Mouse (Mus musculus): ENCODE results near the gene Npy2r. TPM values are rescaled to one million over a fixed set of nuclear protein-coding genes. Genes with fewer than 3 reads are reported as not detected.

Gene Npy2r
- polyA plus RNA-seq (2012; ENCODE audit: insufficient read depth, low replicate concordance): not detected in 2 replicates

- peaks cover 11% of the 10 kb centered on the region for H3K4me1 ChIP-seq
- peak within 1 kb of the TSS; percentile 88 for H3K4me3 ChIP-seq (replicated peaks)
- no peaks in the 10 kb centered on the region for H3K36me3 ChIP-seq (replicated peaks; ENCODE audit: low read length)
- H3K27me3 ChIP-seq (replicated peaks): peaks cover 38% of the 10 kb centered on the region
- H3K9me3 ChIP-seq: no peaks in the 10 kb centered on the region; the same call in 1 of the 2 replicates
- TF ChIP-seq FLI1 (IDR thresholded peaks at IDR 0.05; ENCODE audit: low read length) (no peak), GATA1 (IDR thresholded peaks at IDR 0.05; ENCODE audit: borderline replicate concordance, low read length) (no peak)
These were observed at the start of gene Npy2r for GRCm38 (mm10) chr3:82547908-82548721. Gene Npy2r, minus strand, starts transcription at chr3:82548084.

DNA sequence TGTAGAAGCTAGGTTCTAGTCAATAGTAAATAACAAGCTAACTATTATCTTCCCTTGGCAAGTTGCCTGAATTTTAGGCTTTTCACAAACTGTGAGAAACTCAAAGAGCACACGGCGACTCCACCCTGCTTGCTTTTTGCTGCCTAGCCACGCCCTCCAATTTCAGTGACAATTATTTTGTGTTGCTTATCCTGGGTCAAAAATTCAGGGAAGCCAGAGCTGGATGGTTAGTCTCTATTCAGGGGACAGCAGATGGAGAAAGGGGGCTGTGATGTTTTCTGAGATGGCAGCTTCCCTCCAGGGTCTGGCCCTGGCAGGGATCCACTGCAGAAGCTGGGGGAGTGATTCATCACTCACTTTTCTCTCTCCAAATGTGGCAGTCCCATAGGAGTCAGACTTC lies 9.9 kb upstream of the Npy2r start:
- H3K27me3 ChIP-seq (replicated peaks): no peaks in the 10 kb centered on the region
- no peaks in the 10 kb centered on the region; the same call in 1 of the 2 replicates for H3K4me1 ChIP-seq
- no peaks in the 10 kb centered on the region for H3K9me3 ChIP-seq
- no peaks in the 10 kb centered on the region for H3K36me3 ChIP-seq (replicated peaks; ENCODE audit: low read length)
- no peak for TF ChIP-seq FLI1 (IDR thresholded peaks at IDR 0.05; ENCODE audit: low read length)
- TF ChIP-seq GATA1 (IDR thresholded peaks at IDR 0.05; ENCODE audit: borderline replicate concordance, low read length): no peak
- no peak overlapping the region for H3K4me3 ChIP-seq (replicated peaks)

- Histone ChIP-seq H3K36me3 (replicated peaks; ENCODE audit: low read length) (no peaks in the 10 kb centered on the region), H3K27me3 (replicated peaks) (no peaks in the 10 kb centered on the region), H3K4me1 (no peaks in the 10 kb centered on the region), H3K4me3 (replicated peaks) (no peak overlapping the region), H3K9me3 (no peaks in the 10 kb centered on the region)
- TF ChIP-seq GATA1 (IDR thresholded peaks at IDR 0.05; ENCODE audit: borderline replicate concordance, low read length): no peak
- TF ChIP-seq FLI1 (IDR thresholded peaks at IDR 0.05; ENCODE audit: low read length): no peak
These were observed 8.5 kb upstream of the Npy2r start for GRCm38 (mm10) chr3:82556311-82556828.

DNA sequence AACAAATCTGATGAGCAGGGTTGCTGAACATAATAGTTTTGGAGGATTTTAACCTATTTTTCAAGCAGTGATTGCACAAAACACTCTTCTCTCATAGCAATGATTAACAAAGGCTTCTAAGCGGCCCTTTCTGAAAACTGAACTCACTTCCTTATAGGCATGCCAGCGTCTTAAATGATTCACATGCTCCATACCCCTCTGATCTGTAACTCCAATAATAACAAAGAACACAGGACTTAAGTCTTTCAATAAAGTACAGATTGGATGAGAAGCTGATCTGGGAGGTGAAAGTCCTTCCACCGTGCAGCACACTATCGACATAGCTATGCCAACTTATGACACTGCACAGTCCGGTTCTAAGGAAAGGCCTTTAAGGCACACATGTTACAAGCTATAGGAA lies 2.0 kb upstream of the Npy2r start:
- Histone ChIP-seq H3K9me3 (no peaks in the 10 kb centered on the region; the same call in 1 of the 2 replicates), H3K27me3 (replicated peaks) (peaks cover 38% of the 10 kb centered on the region), H3K36me3 (replicated peaks; ENCODE audit: low read length) (no peaks in the 10 kb centered on the region), H3K4me1 (peaks cover 11% of the 10 kb centered on the region), H3K4me3 (replicated peaks) (no peak overlapping the region)
- TF ChIP-seq GATA1 (IDR thresholded peaks at IDR 0.05; ENCODE audit: borderline replicate concordance, low read length) (no peak), FLI1 (IDR thresholded peaks at IDR 0.05; ENCODE audit: low read length) (no peak)

DNA sequence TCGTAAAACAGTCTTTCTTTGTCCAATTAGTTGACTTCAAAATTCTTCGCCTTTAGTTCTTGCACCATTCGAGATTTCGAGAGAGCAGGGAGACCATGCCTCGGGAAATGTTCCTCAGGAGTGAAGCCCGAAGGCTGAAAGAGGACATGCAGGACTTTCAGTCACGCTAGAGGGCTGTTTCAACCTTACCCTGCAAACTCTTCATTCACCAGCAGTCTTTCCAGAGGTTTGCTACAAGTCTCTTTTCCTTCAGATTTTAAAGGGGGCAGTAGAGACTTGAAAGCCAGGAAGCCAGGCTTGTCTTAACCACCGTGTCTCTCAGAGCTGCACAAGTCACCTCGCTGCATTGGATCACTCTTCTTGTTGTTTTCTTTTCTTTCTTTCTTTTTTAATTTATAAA lies 869 bp upstream of the Npy2r start:
- peak overlapping the region; percentile 88 for H3K4me3 ChIP-seq (replicated peaks)
- TF ChIP-seq GATA1 (IDR thresholded peaks at IDR 0.05; ENCODE audit: borderline replicate concordance, low read length) (no peak), FLI1 (IDR thresholded peaks at IDR 0.05; ENCODE audit: low read length) (no peak)
- H3K9me3 ChIP-seq: no peaks in the 10 kb centered on the region; the same call in 1 of the 2 replicates

GRCm38 (mm10) chr3:82541449-82541848 lies 6.4 kb downstream of the Npy2r start:
- no peaks in the 10 kb centered on the region for H3K9me3 ChIP-seq

More for the DNA sequence above, 869 bp upstream of the Npy2r start:
- H3K27me3 ChIP-seq (replicated peaks): peaks cover 38% of the 10 kb centered on the region
- H3K4me1 ChIP-seq: peaks cover 11% of the 10 kb centered on the region
- no peaks in the 10 kb centered on the region for H3K36me3 ChIP-seq (replicated peaks; ENCODE audit: low read length)

GRCm38 (mm10) chr3:82539951-82540350 lies 7.9 kb downstream of the Npy2r start:
- no peaks in the 10 kb centered on the region for H3K36me3 ChIP-seq (replicated peaks; ENCODE audit: low read length)
- no peak overlapping the region for H3K4me3 ChIP-seq (replicated peaks)
- H3K9me3 ChIP-seq: no peaks in the 10 kb centered on the region
- TF ChIP-seq GATA1 (IDR thresholded peaks at IDR 0.05; ENCODE audit: borderline replicate concordance, low read length): no peak
- TF ChIP-seq FLI1 (IDR thresholded peaks at IDR 0.05; ENCODE audit: low read length): no peak
- no peaks in the 10 kb centered on the region for H3K4me1 ChIP-seq
- no peaks in the 10 kb centered on the region for H3K27me3 ChIP-seq (replicated peaks)

More at GRCm38 (mm10) chr3:82541449-82541848, 6.4 kb downstream of the Npy2r start:
- H3K36me3 ChIP-seq (replicated peaks; ENCODE audit: low read length): no peaks in the 10 kb centered on the region
- H3K27me3 ChIP-seq (replicated peaks): peaks cover 6% of the 10 kb centered on the region
- no peak overlapping the region for H3K4me3 ChIP-seq (replicated peaks)
- TF ChIP-seq GATA1 (IDR thresholded peaks at IDR 0.05; ENCODE audit: borderline replicate concordance, low read length) (no peak), FLI1 (IDR thresholded peaks at IDR 0.05; ENCODE audit: low read length) (no peak)
- H3K4me1 ChIP-seq: no peaks in the 10 kb centered on the region

GRCm38 (mm10) chr3:82524792-82525191 lies 23.1 kb downstream of the Npy2r start:
- H3K4me3 ChIP-seq (replicated peaks): no peak overlapping the region
- TF ChIP-seq FLI1 (IDR thresholded peaks at IDR 0.05; ENCODE audit: low read length) (no peak), GATA1 (IDR thresholded peaks at IDR 0.05; ENCODE audit: borderline replicate concordance, low read length) (no peak)
- H3K9me3 ChIP-seq: no peaks in the 10 kb centered on the region

DNA sequence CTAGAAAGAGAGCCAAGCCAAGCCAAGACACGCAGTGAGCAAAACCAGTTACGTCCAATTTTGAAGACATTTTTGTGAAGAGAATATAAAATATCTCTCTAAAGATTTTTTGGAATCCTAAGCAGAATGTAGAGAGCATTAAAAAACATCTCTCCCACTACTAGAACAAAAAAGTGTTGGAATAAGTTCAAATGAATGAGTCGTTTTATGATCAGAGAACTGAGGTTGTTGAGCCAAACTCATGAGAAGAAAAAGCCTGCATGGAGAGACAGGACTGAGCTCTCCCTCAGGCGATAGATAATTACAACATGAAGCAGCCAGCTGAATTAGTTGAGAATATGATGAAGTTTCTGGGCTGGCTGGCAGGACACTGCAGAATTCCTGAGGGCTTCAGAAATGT lies 49.9 kb downstream of the Npy2r start:
- H3K36me3 ChIP-seq (replicated peaks; ENCODE audit: low read length): no peaks in the 10 kb centered on the region
- H3K27me3 ChIP-seq (replicated peaks): no peaks in the 10 kb centered on the region
- H3K4me3 ChIP-seq (replicated peaks): no peak overlapping the region
- H3K9me3 ChIP-seq: no peaks in the 10 kb centered on the region
- no peaks in the 10 kb centered on the region for H3K4me1 ChIP-seq
- no peak for TF ChIP-seq GATA1 (IDR thresholded peaks at IDR 0.05; ENCODE audit: borderline replicate concordance, low read length)
- no peak for TF ChIP-seq FLI1 (IDR thresholded peaks at IDR 0.05; ENCODE audit: low read length)

More at GRCm38 (mm10) chr3:82524792-82525191, 23.1 kb downstream of the Npy2r start:
- Histone ChIP-seq H3K27me3 (replicated peaks) (no peaks in the 10 kb centered on the region), H3K4me1 (no peaks in the 10 kb centered on the region), H3K36me3 (replicated peaks; ENCODE audit: low read length) (no peaks in the 10 kb centered on the region)

Other genes with a start within 250 kb of the Npy2r start
- gene Map9, start 190.0 kb downstream of the Npy2r start, polyA plus RNA-seq (2012; ENCODE audit: insufficient read depth, low replicate concordance): 0.23 TPM in 1 of 2 replicates, not detected in the other

All from megakaryocyte, embryonic 14.5 days (primary cell).